Mouse (Mus musculus): ENCODE data around the gene Aurkb. TPM values are rescaled to one million over a fixed set of nuclear protein-coding genes. Genes with fewer than 3 reads are reported as not detected.

Aurkb gene
- total and polyA plus RNA-seq, 3 experiments, result 120 to 170 (median 159) TPM

DNA sequence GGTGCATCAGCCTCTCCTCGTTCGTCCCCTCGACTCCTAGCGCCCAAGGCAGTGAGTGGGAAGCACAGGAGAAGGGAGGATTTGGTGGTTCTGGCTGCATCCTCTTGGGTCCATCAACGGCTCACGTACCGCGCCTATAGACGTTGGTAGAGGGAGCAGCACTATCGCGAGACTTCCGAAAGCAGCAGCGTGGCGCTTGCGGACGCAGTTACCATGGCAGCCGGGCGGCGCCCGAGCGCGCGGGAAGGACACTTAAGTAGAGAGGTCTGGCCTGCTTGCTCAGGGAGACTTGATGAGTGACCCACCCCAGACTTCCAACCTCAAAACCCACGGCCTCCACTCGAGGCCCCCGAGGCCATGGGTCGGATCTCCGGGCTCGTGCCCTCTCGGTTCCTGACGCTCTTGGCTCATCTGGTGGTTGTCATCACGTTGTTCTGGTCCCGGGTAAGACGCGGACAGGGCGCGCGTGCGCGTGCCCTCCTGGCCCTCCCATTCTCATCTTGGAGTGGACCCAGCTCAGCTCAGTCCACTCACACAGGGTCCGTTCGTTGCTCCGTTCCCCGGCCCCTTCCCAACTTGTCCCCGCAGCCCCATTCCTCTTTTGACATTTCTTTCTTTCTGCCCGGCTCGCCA lies 25.3 kb downstream of the Aurkb start, which contains the start of gene Tmem107:
Gene Tmem107, plus strand, starts transcription at position 217 of the 633 bp plus-strand sequence.
- Histone ChIP-seq H3K9ac (ENCODE audit: control insufficient read depth, low read depth, low read length, poor library complexity, severe bottlenecking) (peak within 1 kb of the TSS; percentile 79), H3K4me3 (ENCODE audit: control insufficient read depth in 1 of 2, insufficient read depth in 1 of 2, low read depth in 2 of 2, low read length in 2 of 2) (peak within 1 kb of the TSS; percentile 70 to 75), H3K27me3 (ENCODE audit: control insufficient read depth in 1 of 2, insufficient read depth in 2 of 2, low read length in 2 of 2) (no peaks in the 10 kb centered on the region), H3K36me3 (ENCODE audit: control insufficient read depth in 1 of 2, insufficient read depth in 2 of 2, low read length in 2 of 2) (peaks cover 0 to 2% of the 10 kb centered on the region in 2 experiments; a peak in 1 of 4 replicates), H3K79me2 (ENCODE audit: control insufficient read depth, insufficient read depth, low read length, poor library complexity) (peaks cover 5% of the 10 kb centered on the region; the same call in 1 of the 2 replicates), H3K9me3 (replicated peaks; ENCODE audit: insufficient read depth, low read length) (no peaks in the 10 kb centered on the region), H3K27ac (ENCODE audit: control insufficient read depth, low read depth, low read length) (peak within 1 kb of the TSS; percentile 68), H3K4me1 (ENCODE audit: control insufficient read depth in 1 of 2, insufficient read depth in 2 of 2, low read length in 2 of 2) (peaks cover 0 to 2% of the 10 kb centered on the region in 2 experiments; a peak in 1 of 4 replicates)
- TF ChIP-seq SIN3A (IDR thresholded peaks at IDR 0.05; ENCODE audit: low read length) (peak; percentile 98), CHD2 (IDR thresholded peaks at IDR 0.05; ENCODE audit: low read length) (peak; percentile 95), ZMIZ1 (IDR thresholded peaks at IDR 0.05; ENCODE audit: low read depth, low read length) (peak; percentile 47; the same call in 1 of the 2 replicates), MXI1 (IDR thresholded peaks at IDR 0.05; ENCODE audit: low read depth, low read length) (peak; percentile 95), POLR2A (IDR thresholded peaks at IDR 0.05; ENCODE audit: control insufficient read depth in 1 of 2, insufficient read depth in 1 of 2, low read depth in 1 of 2, low read length in 2 of 2, poor library complexity in 1 of 2) (peak; percentile 75 to 94), NELFE (IDR thresholded peaks at IDR 0.05; ENCODE audit: low read depth, low read length) (peak; percentile 81), POLR2AphosphoS2 (IDR thresholded peaks at IDR 0.05; ENCODE audit: low read length) (peak; percentile 82; the same call in 1 of the 2 replicates), TCF12 (IDR thresholded peaks at IDR 0.05; ENCODE audit: low read depth, low read length) (no peak; the same call in 1 of the 2 replicates), BHLHE40 (IDR thresholded peaks at IDR 0.05; ENCODE audit: borderline replicate concordance, low read depth, low read length) (no peak), TBP (IDR thresholded peaks at IDR 0.05; ENCODE audit: low read depth, low read length) (peak; percentile 85), ELF1 (IDR thresholded peaks at IDR 0.05; ENCODE audit: low read depth, low read length) (0 out of 2 replicates have a peak, but pooled peaks have one; percentile 30), USF2 (IDR thresholded peaks at IDR 0.05; ENCODE audit: borderline replicate concordance in 1 of 2, insufficient read depth in 1 of 2, low read depth in 1 of 2, low read length in 2 of 2) (no peak), MYC (IDR thresholded peaks at IDR 0.05; ENCODE audit: low read depth, low read length) (peak; percentile 86), USF1 (IDR thresholded peaks at IDR 0.05; ENCODE audit: low read depth, low read length) (no peak), E2F4 (IDR thresholded peaks at IDR 0.05; ENCODE audit: borderline replicate concordance, low read depth, low read length) (peak; percentile 94), CHD1 (IDR thresholded peaks at IDR 0.05; ENCODE audit: low read depth, low read length) (no peak), MYB (IDR thresholded peaks at IDR 0.05; ENCODE audit: low read depth, low read length) (no peak), HCFC1 (IDR thresholded peaks at IDR 0.05; ENCODE audit: low read depth, low read length) (peak; percentile 68), MAX (IDR thresholded peaks at IDR 0.05; ENCODE audit: low read length) (peak; percentile 89), JUND (IDR thresholded peaks at IDR 0.05; ENCODE audit: low read depth, low read length) (no peak), NRF1 (IDR thresholded peaks at IDR 0.05; ENCODE audit: insufficient read depth, low read depth, low read length, poor library complexity, severe bottlenecking) (peak; percentile 86), ETS1 (IDR thresholded peaks at IDR 0.05; ENCODE audit: low read depth, low read length) (peak; percentile 26; the same call in 1 of the 2 replicates), SMC3 (IDR thresholded peaks at IDR 0.05; ENCODE audit: low read depth, low read length) (no peak)
- peak; percentile 99 for DNase-seq (ENCODE audit: low read depth, low spot score)

All from MEL (cell line).